Mouse (Mus musculus) lung, embryonic 14.5 days (tissue): Measurements from ENCODE around the gene Tbata. TPM values are rescaled to one million over a fixed set of nuclear protein-coding genes. Genes with fewer than 3 reads are reported as not detected.
A peak's percentile ranks its signal among the peaks of the same experiment; 100 is the strongest.

Experiments
- ATAC-seq: fragments of 200-750 bp; cut with Nextera tagmentation; 2 replicates; pipeline ENCODE4 v1.8.0; 2017; ENCODE audit warnings: mild to moderate bottlenecking, moderate TSS enrichment, moderate library complexity; ENCODE audit not compliant: insufficient read depth
- DNase-seq: peaks from one replicate; pipeline ENCODE4 v3.0.0-alpha.2; 2015
- H3K27ac ChIP-seq: fragments of 300-500 bp; sonication (generic); 2 replicates; pipeline ENCODE4 v1.5.1; 2014; ENCODE audit warnings: low read depth, mild to moderate bottlenecking, moderate library complexity
- H3K27me3 ChIP-seq: fragments of 300-500 bp; sonication (generic); 2 replicates; pipeline ENCODE4 v1.6.1; 2014; ENCODE audit warnings: low read length, control low read depth; ENCODE audit not compliant: insufficient read depth
- H3K36me3 ChIP-seq: fragments of 300-500 bp; sonication (generic); 2 replicates; pipeline ENCODE4 v1.6.1; 2014; ENCODE audit warnings: control low read depth; ENCODE audit not compliant: insufficient read depth
- H3K4me1 ChIP-seq: fragments of 300-500 bp; sonication (generic); 2 replicates; pipeline ENCODE4 v1.6.1; 2014; ENCODE audit warnings: antibody characterized with exemption, control low read depth; ENCODE audit not compliant: insufficient read depth
- H3K4me2 ChIP-seq: fragments of 300-500 bp; sonication (generic); 2 replicates; pipeline ENCODE4 v1.6.1; 2014; ENCODE audit warnings: mild to moderate bottlenecking
- H3K4me3 ChIP-seq: fragments of 300-500 bp; sonication (generic); 2 replicates; pipeline ENCODE4 v1.5.1; 2014; ENCODE audit warnings: low read depth, low read length
- H3K9ac ChIP-seq: fragments of 300-500 bp; sonication (generic); 2 replicates; pipeline ENCODE4 v1.6.1; 2014
- H3K9me3 ChIP-seq: fragments of 300-500 bp; sonication (generic); 2 replicates; pipeline ENCODE4 v1.6.1; 2016; ENCODE audit warnings: low read depth, low read length, control low read depth
- CTCF ChIP-seq: IDR thresholded peaks from 2 replicates; pipeline ENCODE4 v1.5.1; 2016; ENCODE audit warnings: antibody characterized with exemption, low read depth
- WGBS: fragments of 180-500 bp; shearing (Covaris S2); extraction: QIAGEN DNeasy Blood & Tissue Kit; methylation state at CpG from one replicate; pipeline ENCODE4 v1.1.7; 2014; 5-methylcytosine and 5-hydroxymethylcytosine counted together
- polyA plus RNA-seq: library from polyadenylated mRNA; unstranded; fragments of >200 nt; fragmentation: Nextera tagmentation; extraction: Ambion mirVana; gene quantifications from 2 replicates; pipeline ENCODE4 v1.2.1, GENCODE M21; 2014

The Tbata gene
- 1.4 and 1.6 TPM in 2 replicates for polyA plus RNA-seq

DNA sequence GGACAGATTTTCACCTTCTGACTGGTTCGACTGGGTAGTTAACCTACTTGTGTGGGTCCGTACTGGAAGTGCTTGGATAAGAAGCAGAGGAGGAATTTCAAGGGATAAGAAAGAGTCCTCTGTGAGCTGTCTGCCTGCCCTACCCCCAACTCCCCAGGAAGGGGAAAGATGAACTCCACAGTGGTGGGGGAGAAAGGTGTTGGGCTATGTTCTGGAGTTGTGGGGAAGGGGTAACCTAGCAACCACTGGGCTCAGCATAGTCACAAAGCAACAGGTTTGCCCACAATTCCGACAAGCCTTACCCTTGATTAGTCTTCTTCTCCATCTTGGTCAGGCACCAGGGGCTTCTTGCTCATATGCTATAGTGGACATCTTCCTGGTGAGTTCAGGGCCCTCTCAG is at the start of gene Tbata:
Gene Tbata, plus strand, starts transcription at position 301 of the 400 bp plus-strand sequence.
- no peaks in the 10 kb centered on the region for H3K9me3 ChIP-seq
- no peak for TF ChIP-seq CTCF
- no peak for ATAC-seq
- H3K9ac ChIP-seq = no peak within 1 kb of the TSS
- H3K4me2 ChIP-seq = no peak within 1 kb of the TSS
- H3K4me3 ChIP-seq = no peak within 1 kb of the TSS
- H3K36me3 ChIP-seq = no peaks in the 10 kb centered on the region
- 53% methylated on average over 3 of the region's 3 CpGs for WGBS
- peaks cover 11% of the 10 kb centered on the region for H3K4me1 ChIP-seq
- no peaks in the 10 kb centered on the region for H3K27me3 ChIP-seq
- no peak within 1 kb of the TSS for H3K27ac ChIP-seq
- DNase-seq = no peak

DNA sequence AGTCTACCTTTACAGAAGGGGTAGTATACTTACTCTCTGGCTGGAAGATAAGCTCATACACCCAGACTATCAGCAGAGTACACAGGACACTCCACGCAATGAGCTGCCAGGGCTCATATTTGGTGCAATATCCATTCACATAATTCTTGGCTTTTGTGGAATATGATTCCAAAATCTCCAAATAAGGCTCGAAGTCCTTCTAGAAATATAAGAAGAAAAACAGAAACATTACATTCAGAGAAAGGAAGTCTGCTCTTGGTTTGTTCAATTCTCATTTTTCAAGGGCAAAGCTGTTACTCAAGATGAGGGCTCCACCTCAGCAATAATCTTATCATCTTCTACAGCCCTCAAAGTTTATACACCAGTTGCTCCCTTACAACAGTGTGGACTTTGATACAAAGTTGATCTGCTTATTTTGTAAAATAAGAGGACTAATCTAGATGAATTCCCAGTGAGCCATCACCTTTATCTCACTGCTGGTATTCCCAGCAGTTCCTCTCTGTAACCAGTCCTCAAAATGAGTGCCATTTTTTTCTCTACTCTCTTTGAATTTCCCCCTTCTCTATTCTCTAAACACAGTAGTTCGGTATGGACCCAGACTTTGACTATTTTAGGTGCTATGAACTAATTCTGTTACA is 48.4 kb upstream of the Tbata start:
- ATAC-seq = no peak
- Histone ChIP-seq H3K4me3 (no peak overlapping the region), H3K36me3 (peaks cover 19% of the 10 kb centered on the region), H3K27ac (peak overlapping the region; percentile 6; the same call in 1 of the 2 replicates), H3K9me3 (no peaks in the 10 kb centered on the region), H3K27me3 (no peaks in the 10 kb centered on the region), H3K4me2 (no peak overlapping the region), H3K9ac (no peak overlapping the region), H3K4me1 (no peaks in the 10 kb centered on the region)
- no peak for TF ChIP-seq CTCF
- no peak for DNase-seq
- 82% methylated on average over 3 of the region's 3 CpGs for WGBS

DNA sequence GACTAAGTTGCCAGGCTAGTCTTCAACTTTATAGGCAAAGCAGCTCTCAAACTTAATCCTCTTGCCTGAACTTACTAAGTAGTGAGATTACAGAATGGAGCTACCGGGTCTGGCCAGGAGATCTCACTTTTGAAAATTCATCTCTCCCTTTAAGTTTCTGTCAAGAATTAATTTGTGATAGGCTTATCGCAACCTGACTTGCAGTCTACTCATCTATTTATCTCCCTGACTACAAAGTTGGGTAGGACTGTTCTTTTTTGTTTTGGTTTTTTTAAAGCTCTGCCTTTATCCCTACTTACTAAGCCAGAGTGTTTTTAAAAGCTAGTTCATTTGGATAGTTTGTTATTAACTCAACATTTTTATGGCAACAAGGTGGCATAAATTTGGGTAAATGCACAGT is 47.3 kb upstream of the Tbata start:
- no peak for ATAC-seq
- peaks cover 19% of the 10 kb centered on the region for H3K36me3 ChIP-seq
- no peaks in the 10 kb centered on the region for H3K27me3 ChIP-seq
- H3K4me1 ChIP-seq = no peaks in the 10 kb centered on the region
- no peak overlapping the region for H3K9ac ChIP-seq
- H3K4me3 ChIP-seq = no peak overlapping the region
- no peak for DNase-seq
- H3K9me3 ChIP-seq = no peaks in the 10 kb centered on the region
- WGBS = 91% methylated on average over 2 of the region's 2 CpGs
- no peak for TF ChIP-seq CTCF
- no peak overlapping the region for H3K4me2 ChIP-seq
- no peak overlapping the region for H3K27ac ChIP-seq

DNA sequence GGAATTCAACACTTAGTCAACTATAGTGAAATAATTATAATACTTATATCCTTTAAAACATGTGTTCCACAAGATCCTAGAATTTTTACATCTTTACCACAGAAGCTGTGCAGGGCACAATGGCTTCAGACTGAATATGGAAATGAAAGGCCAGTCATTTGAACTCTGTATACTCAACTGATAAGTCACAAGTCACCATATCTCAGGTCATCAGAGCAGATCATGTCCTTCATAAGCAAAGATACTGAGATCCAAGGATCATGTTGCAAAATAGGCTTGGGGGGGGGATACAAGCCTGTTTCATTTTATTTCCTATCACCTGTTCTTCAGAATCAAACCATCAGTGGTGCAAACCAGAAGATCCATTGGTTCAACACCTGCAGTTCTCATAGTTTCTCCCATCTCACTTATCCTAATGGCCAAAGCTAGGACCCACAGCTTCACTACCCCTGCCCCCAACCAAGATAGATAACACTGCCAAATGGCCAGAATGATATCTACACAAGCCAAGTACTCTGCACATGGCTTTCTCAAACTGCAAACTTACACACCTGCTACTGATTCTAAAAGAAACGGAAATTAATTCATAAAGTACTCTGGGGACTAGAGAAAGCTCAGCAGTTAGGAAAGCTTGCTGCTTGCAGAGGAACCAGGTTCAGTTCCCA is 42.9 kb upstream of the Tbata start:
- WGBS = 93% methylated on average over 1 of the region's 1 CpGs
- no peak overlapping the region for H3K4me3 ChIP-seq
- no peak overlapping the region for H3K9ac ChIP-seq
- ATAC-seq (no peak), DNase-seq (no peak)
- H3K27me3 ChIP-seq = no peaks in the 10 kb centered on the region
- H3K27ac ChIP-seq = no peak overlapping the region
- H3K9me3 ChIP-seq = no peaks in the 10 kb centered on the region
- no peak overlapping the region for H3K4me2 ChIP-seq
- H3K4me1 ChIP-seq = no peaks in the 10 kb centered on the region
- peaks cover 6% of the 10 kb centered on the region; the same call in 1 of the 2 replicates for H3K36me3 ChIP-seq
- no peak for TF ChIP-seq CTCF

DNA sequence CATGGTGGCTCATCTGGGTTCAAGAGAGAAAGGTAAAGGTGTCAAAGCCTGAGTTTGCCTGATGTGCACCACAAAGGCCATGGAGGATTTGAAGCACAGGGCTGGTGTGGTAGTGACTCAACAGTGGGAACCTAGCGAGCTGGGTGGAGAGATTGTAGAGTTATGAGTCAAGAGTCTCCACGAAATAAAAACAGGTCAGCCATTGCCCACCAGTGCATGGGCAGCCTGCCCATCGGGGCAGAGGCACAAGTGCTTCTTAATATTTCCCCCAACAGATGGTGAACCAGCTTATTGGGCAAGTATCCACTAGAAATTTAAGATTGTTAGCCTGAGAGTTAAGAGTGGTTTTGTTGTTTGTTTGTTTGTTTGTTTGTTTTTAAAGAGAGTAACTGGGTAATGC is 40.8 kb upstream of the Tbata start:
- Histone ChIP-seq H3K9ac (no peak overlapping the region), H3K27me3 (no peaks in the 10 kb centered on the region), H3K4me3 (no peak overlapping the region), H3K36me3 (peaks cover 6% of the 10 kb centered on the region; the same call in 1 of the 2 replicates), H3K27ac (no peak overlapping the region), H3K9me3 (no peaks in the 10 kb centered on the region), H3K4me1 (no peaks in the 10 kb centered on the region), H3K4me2 (no peak overlapping the region)
- no peak for TF ChIP-seq CTCF
- WGBS = 75% methylated on average over 3 of the region's 3 CpGs
- ATAC-seq = no peak
- no peak for DNase-seq

GRCm38 (mm10) chr10:61134041-61134440 is 37.7 kb upstream of the Tbata start:
- DNase-seq (no peak), ATAC-seq (no peak)
- Histone ChIP-seq H3K9me3 (no peaks in the 10 kb centered on the region), H3K27me3 (no peaks in the 10 kb centered on the region), H3K4me3 (no peak overlapping the region), H3K27ac (no peak overlapping the region), H3K4me2 (no peak overlapping the region), H3K9ac (no peak overlapping the region), H3K4me1 (no peaks in the 10 kb centered on the region), H3K36me3 (peaks cover 15% of the 10 kb centered on the region)
- no peak for TF ChIP-seq CTCF
- 76% methylated on average over 4 of the region's 4 CpGs for WGBS

GRCm38 (mm10) chr10:61135226-61135839 is 36.4 kb upstream of the Tbata start:
- Histone ChIP-seq H3K36me3 (peaks cover 15% of the 10 kb centered on the region), H3K27me3 (no peaks in the 10 kb centered on the region), H3K9me3 (no peaks in the 10 kb centered on the region), H3K4me3 (no peak overlapping the region), H3K9ac (no peak overlapping the region), H3K4me1 (no peaks in the 10 kb centered on the region), H3K27ac (no peak overlapping the region), H3K4me2 (no peak overlapping the region)
- no peak for TF ChIP-seq CTCF
- 60% methylated on average over 3 of the region's 3 CpGs for WGBS
- ATAC-seq = no peak
- no peak for DNase-seq
